ENCODE assay signal across 11 mouse cellular contexts in genomic region chr16:17848928-17849327, GRCm38 (mm10). TPM values are rescaled to one million over a fixed set of nuclear protein-coding genes. Genes with fewer than 3 reads are reported as not detected.
DNase-seq lines count a peak whose midpoint lies in the region; ATAC-seq lines count a peak whose summit lies in the region.
"Had no signal": no experiment of that assay in that cellular context is flagged by ENCODE, and none has a peak within 500 bp of the region (broad histone marks: within the 10 kb centered on the region; RNA-seq: fewer than 3 reads in every experiment).

No protein-coding gene starts in this region.

- ATAC-seq in embryonic facial prominence, embryonic 11.5 days (replicated peaks; ENCODE audit: insufficient number of reproducible peaks, low FRiP score, low TSS enrichment, low read depth), result no peak
- ATAC-seq in neural tube, embryonic 11.5 days (ENCODE audit: insufficient read depth, low FRiP score, low TSS enrichment), result no peak
- ATAC-seq in granulocyte monocyte progenitor cell, adult 5-6 weeks (replicated peaks; ENCODE audit: poor library complexity, severe bottlenecking), result 0 out of 2 replicates have a peak, but pooled peaks have one; percentile 50

- no peaks in the 10 kb centered on the region for H3K4me1 ChIP-seq in embryonic facial prominence, embryonic 11.5 days (ENCODE audit: control insufficient read depth, insufficient read depth, low read length)
- no peaks in the 10 kb centered on the region for H3K4me1 ChIP-seq in embryonic facial prominence, embryonic 10.5 days
- no peaks in the 10 kb centered on the region for H3K4me1 ChIP-seq in neural tube, embryonic 11.5 days (ENCODE audit: control insufficient read depth, insufficient read depth, low read length)

- DNase-seq in embryonic facial prominence, embryonic 11.5 days (ENCODE audit: low spot score), result peak; percentile 89
- DNase-seq in embryonic facial prominence, embryonic 10.5 days (ENCODE audit: low spot score), result no peak
- DNase-seq in neural tube, embryonic 11.5 days (ENCODE audit: low spot score), result peak; percentile 42
- no peak for DNase-seq in neural tube, embryonic 10.5 days (ENCODE audit: extremely low spot score, low spot score)
- peak; percentile 59 for DNase-seq in cerebellum, adult 11-12 months
- peak; percentile 47 for DNase-seq in lung, postnatal 25 days (ENCODE audit: low spot score)
- DNase-seq in thymus, postnatal 25 days, result peak; percentile 14

- H3K27me3 ChIP-seq in embryonic facial prominence, embryonic 11.5 days (ENCODE audit: control insufficient read depth, insufficient read depth, low read length), result no peaks in the 10 kb centered on the region
- no peaks in the 10 kb centered on the region for H3K27me3 ChIP-seq in embryonic facial prominence, embryonic 10.5 days (replicated peaks; ENCODE audit: low read depth, poor library complexity, severe bottlenecking)
- H3K27me3 ChIP-seq in neural tube, embryonic 11.5 days (ENCODE audit: control insufficient read depth, insufficient read depth, low read length), result no peaks in the 10 kb centered on the region

- no peak overlapping the region for H3K27ac ChIP-seq in embryonic facial prominence, embryonic 11.5 days (replicated peaks; ENCODE audit: low read depth, low read length)
- no peak overlapping the region for H3K27ac ChIP-seq in embryonic facial prominence, embryonic 10.5 days (replicated peaks)
- H3K27ac ChIP-seq in neural tube, embryonic 11.5 days (ENCODE audit: low read depth, low read length), result no peak overlapping the region

- no peak overlapping the region for H3K4me3 ChIP-seq in embryonic facial prominence, embryonic 11.5 days (ENCODE audit: low read depth, low read length)
- no peak overlapping the region for H3K4me3 ChIP-seq in embryonic facial prominence, embryonic 10.5 days
- H3K4me3 ChIP-seq in neural tube, embryonic 11.5 days (ENCODE audit: low read depth, low read length), result no peak overlapping the region

- H3K9ac ChIP-seq in embryonic facial prominence, embryonic 11.5 days (replicated peaks; ENCODE audit: low read length), result no peak overlapping the region
- H3K9ac ChIP-seq in neural tube, embryonic 11.5 days (ENCODE audit: low read length), result no peak overlapping the region

- 27% methylated on average over 1 of the region's 1 CpGs for WGBS in embryonic facial prominence, embryonic 11.5 days
- whole genome bisulfite sequencing in embryonic facial prominence, embryonic 10.5 days, result 31% methylated on average over 1 of the region's 1 CpGs
- 30% methylated on average over 1 of the region's 1 CpGs for WGBS in neural tube, embryonic 11.5 days

- H3K4me2 ChIP-seq in embryonic facial prominence, embryonic 11.5 days (ENCODE audit: low read depth, low read length), result no peak overlapping the region
- no peak overlapping the region for H3K4me2 ChIP-seq in neural tube, embryonic 11.5 days (ENCODE audit: low read depth)

- H3K36me3 ChIP-seq in embryonic facial prominence, embryonic 11.5 days (replicated peaks; ENCODE audit: control insufficient read depth, insufficient read depth, low read depth, low read length), result peaks cover 12% of the 10 kb centered on the region
- peaks cover 98% of the 10 kb centered on the region for H3K36me3 ChIP-seq in embryonic facial prominence, embryonic 10.5 days (replicated peaks)
- peaks cover 10% of the 10 kb centered on the region for H3K36me3 ChIP-seq in neural tube, embryonic 11.5 days (ENCODE audit: control insufficient read depth, insufficient read depth, low read length)

- no peaks in the 10 kb centered on the region for H3K9me3 ChIP-seq in embryonic facial prominence, embryonic 11.5 days (replicated peaks; ENCODE audit: control insufficient read depth, low read length)
- no peaks in the 10 kb centered on the region for H3K9me3 ChIP-seq in embryonic facial prominence, embryonic 10.5 days
- H3K9me3 ChIP-seq in neural tube, embryonic 11.5 days (ENCODE audit: control insufficient read depth, low read length), result no peaks in the 10 kb centered on the region

RNA-seq across cellular contexts. Expression of gene Car15, which starts 10.8 kb away (rescaled TPM):
- polyA plus RNA-seq in embryonic facial prominence, embryonic 11.5 days (2014; fragmentation: Nextera tagmentation; extraction: Ambion mirVana), result 1.7 and 2.0 TPM in 2 replicates
- 2.5 and 4.1 TPM in 2 replicates for polyA plus RNA-seq in embryonic facial prominence, embryonic 10.5 days (2016; fragmentation: Nextera tagmentation; extraction: Ambion mirVana)
- 3.2 and 3.4 TPM in 2 replicates for polyA plus RNA-seq in neural tube, embryonic 11.5 days (2014; fragmentation: Nextera tagmentation; extraction: Ambion mirVana)
- 3.0 and 5.2 TPM in 2 replicates for total RNA-seq in granulocyte monocyte progenitor cell, adult 5-6 weeks (2014; fragmentation: Nextera tagmentation)
- total RNA-seq in granulocyte monocyte progenitor cell, adult 5-6 weeks (2017), result not detected in 2 replicates
- total RNA-seq: hematopoietic stem cell, adult 5-6 weeks had no signal

RNA-seq across cellular contexts. Expression of gene B830017H08Rik, which starts 16.0 kb away (rescaled TPM):
- not detected in 2 replicates for polyA plus RNA-seq in embryonic facial prominence, embryonic 11.5 days (2014; fragmentation: Nextera tagmentation; extraction: Ambion mirVana)
- polyA plus RNA-seq in embryonic facial prominence, embryonic 10.5 days (2016; fragmentation: Nextera tagmentation; extraction: Ambion mirVana), result not detected in 2 replicates
- 0.19 and 0.36 TPM in 2 replicates for polyA plus RNA-seq in neural tube, embryonic 11.5 days (2014; fragmentation: Nextera tagmentation; extraction: Ambion mirVana)
- total RNA-seq in granulocyte monocyte progenitor cell, adult 5-6 weeks (2014; fragmentation: Nextera tagmentation), result not detected in 2 replicates
- not detected in 2 replicates for total RNA-seq in granulocyte monocyte progenitor cell, adult 5-6 weeks (2017)
- total RNA-seq: ES-E14; hematopoietic stem cell, adult 5-6 weeks; neutrophil, adult 5-6 weeks had no signal

RNA-seq across cellular contexts. Expression of gene Gm20518, which starts 42.5 kb away (rescaled TPM):
- 0.14 and 0.20 TPM in 2 replicates for polyA plus RNA-seq in embryonic facial prominence, embryonic 11.5 days (2014; fragmentation: Nextera tagmentation; extraction: Ambion mirVana)
- polyA plus RNA-seq in embryonic facial prominence, embryonic 10.5 days (2016; fragmentation: Nextera tagmentation; extraction: Ambion mirVana), result 0.35 and 0.42 TPM in 2 replicates
- polyA plus RNA-seq in neural tube, embryonic 11.5 days (2014; fragmentation: Nextera tagmentation; extraction: Ambion mirVana), result 0.09 and 0.36 TPM in 2 replicates
- 0.06 and 0.69 TPM in 2 replicates for total RNA-seq in granulocyte monocyte progenitor cell, adult 5-6 weeks (2014; fragmentation: Nextera tagmentation)
- 0.69 TPM in 1 of 2 replicates, not detected in the other for total RNA-seq in granulocyte monocyte progenitor cell, adult 5-6 weeks (2017)
- total RNA-seq: hematopoietic stem cell, adult 5-6 weeks had no signal

RNA-seq across cellular contexts. Expression of gene Tssk1, which starts 45.1 kb away (rescaled TPM):
- polyA plus RNA-seq in embryonic facial prominence, embryonic 11.5 days (2014; fragmentation: Nextera tagmentation; extraction: Ambion mirVana), result not detected in 2 replicates
- polyA plus RNA-seq in embryonic facial prominence, embryonic 10.5 days (2016; fragmentation: Nextera tagmentation; extraction: Ambion mirVana), result 0.04 TPM in 1 of 2 replicates, not detected in the other
- polyA plus RNA-seq in neural tube, embryonic 11.5 days (2014; fragmentation: Nextera tagmentation; extraction: Ambion mirVana), result 0.05 and 0.08 TPM in 2 replicates
- not detected in 2 replicates for total RNA-seq in granulocyte monocyte progenitor cell, adult 5-6 weeks (2014; fragmentation: Nextera tagmentation)
- 0.04 TPM in 1 of 2 replicates, not detected in the other for total RNA-seq in granulocyte monocyte progenitor cell, adult 5-6 weeks (2017)
- total RNA-seq: ES-E14; neutrophil, adult 5-6 weeks had no signal

RNA-seq across cellular contexts. Expression of gene Dgcr2, which starts 49.4 kb away (rescaled TPM):
- polyA plus RNA-seq in embryonic facial prominence, embryonic 11.5 days (2014; fragmentation: Nextera tagmentation; extraction: Ambion mirVana), result 68.8 and 76.6 TPM in 2 replicates
- 98.6 and 100 TPM in 2 replicates for polyA plus RNA-seq in embryonic facial prominence, embryonic 10.5 days (2016; fragmentation: Nextera tagmentation; extraction: Ambion mirVana)
- polyA plus RNA-seq in neural tube, embryonic 11.5 days (2014; fragmentation: Nextera tagmentation; extraction: Ambion mirVana), result 95.0 and 110 TPM in 2 replicates
- 26.6 and 33.0 TPM in 2 replicates for total RNA-seq in granulocyte monocyte progenitor cell, adult 5-6 weeks (2014; fragmentation: Nextera tagmentation)
- 43.1 and 49.6 TPM in 2 replicates for total RNA-seq in granulocyte monocyte progenitor cell, adult 5-6 weeks (2017)

Comparison
In these comparisons a context has a peak if more than half of its experiments do, and no peak if none do; other contexts are left out.
1. DNase-seq: peak in embryonic facial prominence, embryonic 11.5 days (single experiment), neural tube, embryonic 11.5 days (single experiment), cerebellum, adult 11-12 months (single experiment), lung, postnatal 25 days (single experiment) and thymus, postnatal 25 days (single experiment); none in embryonic facial prominence, embryonic 10.5 days (single experiment) and neural tube, embryonic 10.5 days (single experiment).